ENCODE assay signal across 13 mouse cellular contexts in genomic region chr12:80604218-80604617, GRCm38 (mm10). TPM values are rescaled to one million over a fixed set of nuclear protein-coding genes. Genes with fewer than 3 reads are reported as not detected.
DNase-seq lines count a peak whose midpoint lies in the region; ATAC-seq lines count a peak whose summit lies in the region.
"Had no signal": no experiment of that assay in that cellular context is flagged by ENCODE, and none has a peak within 500 bp of the region (broad histone marks: within the 10 kb centered on the region; RNA-seq: fewer than 3 reads in every experiment).

No protein-coding gene starts in this region.

- 92% methylated on average over 2 of the region's 2 CpGs for WGBS in heart, embryonic 15.5 days

- no peak overlapping the region for H3K9ac ChIP-seq in heart, embryonic 15.5 days
- H3K9ac ChIP-seq: embryonic facial prominence, embryonic 13.5 days; liver, embryonic 13.5 days; neural tube, embryonic 12.5 days had no signal

- H3K4me2 ChIP-seq in heart, embryonic 15.5 days = no peak overlapping the region
- H3K4me2 ChIP-seq: embryonic facial prominence, embryonic 13.5 days; heart, embryonic 11.5 days; liver, embryonic 13.5 days; neural tube, embryonic 12.5 days had no signal

- no peak for DNase-seq in heart, adult 8-10 months (ENCODE audit: low spot score)
- DNase-seq in layer of hippocampus, adult 9-11 months = peak; percentile 63
- DNase-seq in layer of hippocampus, postnatal 36 days = no peak
- DNase-seq in right cerebral cortex, adult 2 months (ENCODE audit: low spot score in 2 of 2) = peak; percentile 21 to 40
- no peak for DNase-seq in right cerebral cortex, postnatal 4 days
- DNase-seq in gastrocnemius, postnatal 25 days = no peak
- DNase-seq: liver, embryonic 13.5 days; retina, postnatal 1 day; thymus, postnatal 4 days had no signal

- no peak overlapping the region for H3K4me3 ChIP-seq in heart, embryonic 15.5 days
- H3K4me3 ChIP-seq: embryonic facial prominence, embryonic 13.5 days; liver, embryonic 13.5 days; neural tube, embryonic 12.5 days had no signal

- no peaks in the 10 kb centered on the region for H3K36me3 ChIP-seq in heart, embryonic 15.5 days
- H3K36me3 ChIP-seq: embryonic facial prominence, embryonic 13.5 days; liver, embryonic 13.5 days had no signal

- no peak for ATAC-seq in heart, embryonic 15.5 days (replicated peaks; ENCODE audit: insufficient number of reproducible peaks, insufficient read depth, low FRiP score, low read depth)

- no peaks in the 10 kb centered on the region for H3K9me3 ChIP-seq in heart, embryonic 15.5 days (replicated peaks)
- H3K9me3 ChIP-seq: embryonic facial prominence, embryonic 13.5 days; liver, embryonic 13.5 days; neural tube, embryonic 12.5 days had no signal

- H3K27me3 ChIP-seq in heart, embryonic 15.5 days = no peaks in the 10 kb centered on the region
- H3K27me3 ChIP-seq: embryonic facial prominence, embryonic 13.5 days; liver, embryonic 13.5 days; neural tube, embryonic 12.5 days had no signal

- H3K4me1 ChIP-seq in heart, embryonic 15.5 days (replicated peaks) = peaks cover 41% of the 10 kb centered on the region
- H3K4me1 ChIP-seq: neural tube, embryonic 12.5 days had no signal

- 0 out of 2 replicates have a peak overlapping the region, but pooled peaks have one; percentile 64 for H3K27ac ChIP-seq in heart, embryonic 15.5 days
- H3K27ac ChIP-seq: embryonic facial prominence, embryonic 13.5 days; neural tube, embryonic 12.5 days had no signal

RNA-seq across cellular contexts. Expression of gene Slc39a9, which starts 39.5 kb away (rescaled TPM):
- polyA plus RNA-seq in heart, embryonic 15.5 days (2015; fragmentation: Nextera tagmentation; extraction: Ambion mirVana) = 14.0 and 20.5 TPM in 2 replicates
- 10 to 100 TPM; 13.7 to 17.9 (median 14.7) TPM for total RNA-seq in heart, adult 8-10 months (2022)
- total RNA-seq in layer of hippocampus, postnatal 36 days (2021) = 10 to 100 TPM; 36.5 to 40.7 TPM
- total RNA-seq in gastrocnemius, postnatal 25 days (2021) = 1 to 10 TPM; 7.6 to 8.5 TPM

RNA-seq across cellular contexts. Expression of gene Erh, which starts 39.9 kb away (rescaled TPM):
- 133 and 168 TPM in 2 replicates for polyA plus RNA-seq in heart, embryonic 15.5 days (2015; fragmentation: Nextera tagmentation; extraction: Ambion mirVana)
- total RNA-seq in heart, adult 8-10 months (2022) = 10 to 100 TPM; 16.3 to 23.0 (median 21.1) TPM
- total RNA-seq in layer of hippocampus, postnatal 36 days (2021) = 10 to 100 TPM; 34.9 to 43.7 TPM
- total RNA-seq in gastrocnemius, postnatal 25 days (2021) = 10 to 100 TPM; 15.3 to 20.4 TPM

Comparison
In these comparisons a context has a peak if more than half of its experiments do, and no peak if none do; other contexts are left out.
1. DNase-seq: peak in layer of hippocampus, adult 9-11 months (single experiment) and right cerebral cortex, adult 2 months (2 of 2); none in heart, adult 8-10 months (single experiment), layer of hippocampus, postnatal 36 days (0 of 2), right cerebral cortex, postnatal 4 days (single experiment) and gastrocnemius, postnatal 25 days (single experiment).